Mouse (Mus musculus): ENCODE data around the gene Tatdn2.
"Not testable (repeated sequence)": the region's sequence is repeated elsewhere in the genome, so short reads cannot be mapped to it uniquely, and the experiment has no call there.

Tatdn2 gene

DNA sequence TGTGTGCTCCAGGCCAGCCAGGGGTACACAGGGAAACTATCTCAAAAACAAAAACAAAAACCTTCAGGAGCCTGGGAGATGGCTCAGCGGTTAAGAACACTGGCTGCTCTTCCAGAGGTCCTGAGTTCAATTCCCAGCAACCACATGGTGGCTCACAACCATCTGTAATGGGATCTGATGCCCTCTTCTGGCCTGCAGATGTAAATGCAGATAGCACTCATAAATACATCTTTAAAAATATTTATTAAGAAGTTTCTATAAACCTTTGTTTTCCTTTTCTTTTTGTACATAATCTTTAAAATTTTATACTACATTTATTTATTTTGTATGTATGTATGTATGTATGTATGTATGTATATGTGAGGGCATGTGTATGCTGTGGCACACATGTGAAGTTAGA, 24.8 kb upstream of the Tatdn2 start:
- not testable (repeated sequence) for DNase-seq (ENCODE audit: low read depth, low spot score)

DNA sequence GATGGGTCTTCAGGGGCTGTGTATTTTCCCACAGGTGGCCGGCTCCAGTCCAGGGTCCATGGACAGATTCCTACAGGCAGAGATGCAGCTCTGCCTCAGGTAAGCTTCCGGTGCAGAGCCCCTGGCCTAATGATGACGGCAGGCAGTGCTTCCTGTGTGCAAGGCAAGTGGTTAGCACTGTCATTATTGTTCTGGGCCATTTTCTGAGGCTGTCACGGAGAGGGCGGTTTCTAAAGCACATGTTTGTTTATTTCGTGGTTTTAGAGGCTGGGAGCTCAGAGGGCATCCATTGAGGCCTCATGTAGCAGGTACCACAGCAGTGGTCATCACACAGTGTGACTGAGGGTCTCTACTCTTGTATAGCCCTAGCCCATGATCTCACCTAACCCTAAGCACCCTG, 23.9 kb upstream of the Tatdn2 start:
- DNase-seq (ENCODE audit: low read depth, low spot score) = no peak

DNA sequence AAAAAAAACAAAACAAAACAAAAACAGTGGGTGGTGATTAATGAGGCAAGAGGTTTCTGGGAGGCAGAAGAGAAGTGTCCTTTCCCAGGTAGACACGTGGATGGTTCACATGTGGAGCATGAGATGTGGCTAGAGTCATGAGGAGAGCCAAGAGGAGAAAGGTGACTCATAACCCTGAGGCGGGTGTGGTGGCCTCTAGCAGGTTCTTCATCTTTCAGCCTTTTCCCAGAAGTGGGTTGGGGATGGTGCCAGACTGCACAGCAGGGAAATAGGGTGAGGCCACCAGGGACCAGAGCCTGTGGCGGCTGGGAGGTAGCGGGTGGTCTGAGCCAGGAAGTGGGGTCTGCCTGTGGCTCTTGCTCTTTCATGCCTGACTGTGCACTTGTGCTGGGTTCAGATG, 21.6 kb upstream of the Tatdn2 start:
- DNase-seq (ENCODE audit: low read depth, low spot score) = no peak

DNA sequence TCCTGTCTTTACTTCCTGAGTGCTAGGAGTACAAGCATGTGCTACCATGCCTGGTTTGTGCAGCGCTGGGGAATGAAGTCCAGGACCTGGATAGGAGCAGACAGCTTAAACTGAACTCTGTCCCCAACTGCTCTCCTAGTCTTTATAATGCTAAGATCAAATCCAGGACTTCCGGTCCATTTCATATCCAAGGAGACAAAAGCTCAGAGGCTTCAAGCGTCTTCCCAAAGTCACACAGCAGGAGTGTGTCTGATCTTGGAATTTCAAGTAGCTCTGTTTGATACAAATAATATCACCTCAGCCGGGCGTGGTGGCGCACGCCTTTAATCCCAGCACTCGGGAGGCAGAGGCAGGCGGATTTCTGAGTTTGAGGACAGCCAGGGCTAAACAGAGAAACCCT, 20.9 kb upstream of the Tatdn2 start:
- DNase-seq (ENCODE audit: low read depth, low spot score) = no peak

DNA sequence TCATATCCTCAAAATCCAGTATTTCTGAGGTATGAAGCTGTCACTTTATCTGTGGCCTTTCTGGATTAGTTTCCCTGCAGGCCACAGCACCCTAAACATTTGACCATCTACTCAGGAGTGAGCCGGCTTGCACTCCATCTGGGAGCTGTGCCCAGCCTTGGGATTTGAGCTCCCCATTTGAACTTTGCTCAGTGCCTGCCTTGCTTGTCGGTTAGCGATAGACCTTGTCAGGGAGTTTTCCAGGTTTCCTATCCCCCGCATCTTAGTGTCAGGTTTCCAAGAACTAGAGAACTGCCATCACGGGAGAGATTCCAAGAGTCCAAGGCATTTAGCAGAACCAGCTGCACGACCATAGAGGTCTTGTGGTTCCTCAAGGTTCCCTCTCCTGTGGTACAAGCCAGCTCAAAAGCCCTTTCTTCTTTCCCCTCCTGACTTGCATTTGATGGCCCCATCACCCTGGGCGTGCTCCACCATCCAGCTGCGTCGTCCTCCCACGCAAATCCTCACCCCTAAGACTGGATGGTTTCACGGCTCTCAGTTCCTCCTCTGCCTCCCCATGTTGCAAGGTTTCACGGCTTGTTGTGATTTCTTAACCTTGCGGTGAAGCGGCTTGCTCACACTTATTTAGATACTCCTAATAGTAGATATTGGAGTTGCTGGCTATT, 19.6 kb upstream of the Tatdn2 start:
- DNase-seq (ENCODE audit: low read depth, low spot score) = no peak

DNA sequence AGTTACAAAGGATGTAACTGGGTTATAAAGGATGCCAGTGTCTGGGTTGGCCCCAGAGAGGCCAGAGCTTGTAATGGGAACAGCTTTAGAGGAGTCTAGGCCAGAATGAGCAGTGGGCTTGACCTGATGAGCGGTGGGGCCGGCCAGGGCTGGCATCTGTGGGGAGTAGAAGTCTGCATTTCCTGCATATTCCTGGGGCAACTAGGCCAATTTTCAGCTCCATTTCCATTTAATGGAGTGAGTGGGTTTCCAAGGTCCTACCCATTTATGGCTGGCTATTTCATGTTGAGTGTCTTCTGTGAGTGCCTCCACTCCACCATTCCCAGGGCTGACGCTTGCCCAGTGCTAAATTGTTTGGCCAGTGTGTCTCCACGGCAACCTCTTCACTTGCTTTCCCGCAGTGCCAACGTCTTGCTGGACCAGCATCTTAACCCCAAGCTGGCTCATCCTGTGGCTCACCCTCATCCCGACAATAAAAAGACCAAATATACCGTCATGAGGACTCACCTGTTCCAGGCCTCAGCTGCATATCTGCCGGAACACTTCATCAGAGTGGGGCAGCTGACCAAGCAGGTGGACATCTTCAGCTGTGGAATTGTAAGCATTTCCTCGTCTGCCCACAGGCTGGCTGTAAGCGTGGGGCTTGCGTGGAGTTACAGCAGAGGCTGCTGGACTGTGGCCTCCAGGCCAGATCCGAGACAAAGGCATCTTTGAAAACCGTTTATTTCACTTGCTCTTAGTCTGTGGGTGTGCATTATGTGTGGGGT, 18.4 kb upstream of the Tatdn2 start:
- no peak for DNase-seq (ENCODE audit: low read depth, low spot score)

DNA sequence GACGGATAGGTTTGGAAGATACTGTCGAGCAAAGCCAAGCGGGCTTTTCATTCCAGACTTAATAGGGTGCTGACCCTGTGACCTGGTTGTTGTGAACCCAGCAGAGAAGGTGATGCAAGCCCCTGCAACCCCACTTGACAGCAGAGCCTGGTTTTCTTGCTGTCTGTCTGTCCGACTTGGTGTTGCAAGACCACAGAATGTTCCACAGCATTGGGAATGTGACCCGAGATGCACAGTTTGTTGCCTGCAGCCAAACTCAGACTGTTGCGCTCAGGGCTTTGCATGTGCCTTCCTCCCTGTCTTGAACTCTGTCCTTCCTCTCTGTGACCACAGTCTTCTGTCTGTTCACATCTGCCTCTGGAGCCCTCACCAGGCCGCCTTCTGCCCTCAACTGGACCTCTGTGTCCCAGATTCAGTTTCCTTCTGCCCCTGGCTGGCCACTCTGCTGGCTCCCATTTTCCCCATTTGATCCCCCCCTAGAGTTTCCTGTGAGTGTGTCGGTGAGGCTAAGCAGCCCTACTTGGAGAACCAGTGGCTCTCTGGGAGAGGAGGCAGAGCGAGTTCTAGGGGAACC, 16.8 kb upstream of the Tatdn2 start:
- DNase-seq (ENCODE audit: low read depth, low spot score) = no peak

DNA sequence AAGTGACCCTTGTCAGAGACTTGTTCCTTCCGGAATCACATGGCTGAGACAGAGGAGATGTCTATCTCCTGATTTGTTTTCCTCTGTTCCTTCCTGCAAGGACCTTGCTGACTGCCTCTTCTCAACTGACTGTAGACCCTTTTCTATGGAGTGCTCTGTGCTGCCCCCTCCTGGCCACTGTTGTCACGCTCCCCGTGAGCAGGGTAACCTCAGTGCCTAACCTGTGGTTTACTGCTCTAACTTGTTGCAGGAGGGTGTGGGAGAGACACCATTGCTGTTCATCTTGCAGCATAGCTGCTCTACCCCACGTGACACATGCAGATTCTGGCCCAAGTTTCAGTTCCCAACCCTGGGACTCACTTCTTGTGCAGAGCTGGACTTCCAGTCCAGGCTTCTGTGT, 15.6 kb upstream of the Tatdn2 start:
- peak; percentile 76 for DNase-seq (ENCODE audit: low read depth, low spot score)

DNA sequence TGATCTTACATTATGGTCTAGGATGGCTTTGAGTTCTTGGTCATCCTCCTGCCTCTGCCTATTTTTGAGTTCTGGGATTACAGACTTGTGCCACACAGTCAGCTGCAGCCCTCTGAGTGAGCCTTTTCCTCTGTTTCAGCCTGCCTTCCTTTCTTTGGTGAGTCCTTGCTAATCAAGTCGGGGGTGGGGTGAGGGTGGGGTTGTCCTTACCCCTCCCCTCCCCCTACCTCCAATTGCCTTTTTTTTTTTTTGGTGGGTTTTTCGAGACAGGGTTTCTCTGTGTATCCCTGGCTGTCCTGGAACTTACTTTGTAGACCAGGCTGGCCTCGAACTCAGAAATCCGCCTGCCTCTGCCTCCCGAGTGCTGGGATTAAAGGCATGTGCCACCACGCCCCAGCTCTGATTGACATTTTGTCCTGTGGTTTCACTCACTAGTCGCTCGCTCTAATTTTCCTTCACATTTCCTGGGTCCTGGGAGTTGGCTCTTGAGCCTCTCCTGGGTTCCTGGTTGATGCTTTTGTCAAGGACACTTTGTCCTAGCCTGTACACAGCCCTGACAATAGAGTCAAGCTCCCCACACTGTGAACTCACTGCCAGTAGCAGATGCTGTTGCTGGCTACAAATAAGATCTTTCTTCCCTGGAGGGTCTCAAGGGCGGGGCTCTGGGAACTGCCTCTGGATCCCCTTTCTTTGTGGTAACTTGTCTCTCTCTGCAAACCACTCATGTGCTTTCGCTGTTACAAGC, 13.6 kb upstream of the Tatdn2 start:
- DNase-seq (ENCODE audit: low read depth, low spot score) = no peak

DNA sequence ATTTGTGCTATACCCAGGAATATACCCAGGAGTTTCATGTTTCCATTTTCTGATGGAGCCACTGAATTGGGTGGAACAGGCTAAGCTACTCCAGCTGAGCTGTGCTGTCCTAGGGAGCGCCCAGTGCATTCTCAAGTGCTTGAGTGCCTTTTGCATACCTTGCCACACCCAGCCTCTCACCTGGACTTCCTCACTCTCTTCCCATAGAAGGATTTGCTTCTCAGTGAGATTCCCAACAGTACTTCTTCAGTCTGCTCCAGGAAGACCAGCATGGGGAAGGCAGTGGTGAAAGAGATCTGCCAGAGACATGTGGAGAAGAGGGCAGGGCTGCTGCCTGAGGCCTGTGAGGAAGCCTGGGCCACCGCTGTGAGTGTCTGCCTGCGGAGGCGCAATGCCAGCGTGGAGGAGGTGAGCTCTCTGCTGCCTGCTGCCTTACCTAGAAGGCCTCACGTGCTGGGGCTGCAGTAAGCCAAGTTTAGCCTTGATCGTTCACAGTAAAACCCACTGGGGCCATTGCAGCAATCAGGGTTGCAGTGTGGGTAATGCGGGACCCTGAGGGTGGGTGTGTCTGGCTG, 10.2 kb upstream of the Tatdn2 start:
- DNase-seq (ENCODE audit: low read depth, low spot score) = no peak

DNA sequence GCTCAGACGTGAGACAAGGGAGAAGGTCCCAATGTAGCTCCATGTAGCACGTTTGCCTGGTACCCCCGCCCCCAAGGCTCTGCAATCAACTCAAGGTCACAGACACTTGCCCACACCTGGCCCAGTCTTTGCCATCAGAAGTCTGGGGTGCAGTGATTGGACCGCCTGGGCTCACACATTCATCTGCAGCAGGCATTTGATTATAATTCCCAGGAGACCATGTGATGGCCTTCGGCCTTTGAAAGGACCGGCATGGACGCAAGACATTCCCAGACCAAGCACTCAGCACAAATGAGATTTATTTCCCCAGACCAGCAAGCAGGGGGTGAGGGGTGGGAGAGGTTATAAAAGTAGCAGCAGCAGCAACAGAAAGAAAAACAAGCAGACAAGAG, 6.8 kb upstream of the Tatdn2 start:
- peak; percentile 84 for DNase-seq (ENCODE audit: low read depth, low spot score)

DNA sequence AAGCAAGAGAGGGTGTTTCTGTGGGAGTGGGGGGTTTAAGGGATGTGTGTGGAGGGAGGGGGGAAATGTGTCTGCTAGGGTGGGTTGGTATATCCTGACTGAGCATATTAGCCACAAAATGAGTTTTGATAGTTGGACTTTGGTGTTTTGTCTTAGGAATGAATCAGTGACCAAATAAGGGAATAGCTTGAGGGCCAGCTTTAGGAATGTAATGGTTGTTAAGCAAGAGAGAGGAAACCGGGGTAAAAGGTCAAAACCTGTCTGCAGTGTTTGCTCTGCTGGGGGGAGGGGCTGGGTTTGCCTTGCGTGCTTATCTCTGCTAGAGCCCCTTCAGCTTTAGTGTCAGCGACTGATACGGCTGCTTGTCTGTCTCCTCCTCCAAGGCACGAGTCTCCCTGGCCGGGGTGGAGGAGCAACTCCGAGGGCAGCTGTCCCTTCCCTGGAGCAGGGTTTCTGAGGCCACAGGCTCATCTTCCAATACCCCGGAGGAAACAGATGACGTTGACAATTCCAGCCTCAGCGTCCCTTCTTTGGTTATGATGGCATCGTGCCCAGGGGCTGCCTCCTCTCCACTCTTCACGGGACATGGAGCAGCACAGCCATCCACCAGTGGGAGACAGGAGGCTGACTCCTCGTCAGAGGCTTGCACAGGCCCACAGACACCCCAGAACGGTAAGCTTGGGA, 6.3 kb upstream of the Tatdn2 start:
- peak; percentile 81 for DNase-seq (ENCODE audit: low read depth, low spot score)

DNA sequence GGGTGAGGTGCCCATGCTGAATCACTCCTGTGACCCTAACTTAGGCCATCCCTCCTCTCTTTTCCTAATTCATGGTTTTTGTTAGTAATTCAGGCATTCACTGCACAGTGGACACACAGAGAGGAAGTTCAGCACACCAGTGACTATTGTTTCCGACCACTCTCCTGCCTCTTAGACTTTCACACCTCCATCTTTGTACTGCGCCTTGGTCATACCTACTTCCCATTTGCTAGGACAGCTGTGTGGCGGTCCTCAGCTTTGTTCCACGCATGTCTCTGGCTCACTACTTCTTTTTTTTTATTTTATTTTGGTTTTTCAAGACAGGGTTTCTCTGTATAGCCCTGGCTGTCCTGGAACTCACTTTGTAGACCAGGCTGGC, 5.8 kb upstream of the Tatdn2 start:
- DNase-seq (ENCODE audit: low read depth, low spot score) = no peak

DNA sequence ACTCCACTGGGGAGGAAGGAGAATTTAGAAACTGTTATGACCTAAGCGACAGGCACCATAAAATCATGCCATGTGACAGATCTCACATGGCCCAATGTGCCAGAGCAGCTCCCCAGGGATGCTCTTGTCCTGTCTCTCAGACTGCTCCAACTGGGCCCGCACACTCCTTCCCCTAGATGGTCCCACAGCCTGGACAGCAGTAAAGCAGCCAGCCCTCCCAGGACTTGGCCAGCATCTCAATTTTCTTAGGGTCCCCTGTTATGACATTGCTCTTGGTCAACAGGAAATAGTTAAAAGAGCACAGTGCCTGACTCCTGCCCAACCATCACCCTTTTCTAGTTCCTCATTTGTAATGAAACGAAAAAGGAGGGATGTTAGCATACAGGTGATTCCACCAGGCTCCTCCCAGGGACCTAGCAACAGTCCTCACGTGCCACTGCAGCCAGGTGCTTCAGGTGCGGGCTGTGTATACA, 4.2 kb upstream of the Tatdn2 start:
- no peak for DNase-seq (ENCODE audit: low read depth, low spot score)

DNA sequence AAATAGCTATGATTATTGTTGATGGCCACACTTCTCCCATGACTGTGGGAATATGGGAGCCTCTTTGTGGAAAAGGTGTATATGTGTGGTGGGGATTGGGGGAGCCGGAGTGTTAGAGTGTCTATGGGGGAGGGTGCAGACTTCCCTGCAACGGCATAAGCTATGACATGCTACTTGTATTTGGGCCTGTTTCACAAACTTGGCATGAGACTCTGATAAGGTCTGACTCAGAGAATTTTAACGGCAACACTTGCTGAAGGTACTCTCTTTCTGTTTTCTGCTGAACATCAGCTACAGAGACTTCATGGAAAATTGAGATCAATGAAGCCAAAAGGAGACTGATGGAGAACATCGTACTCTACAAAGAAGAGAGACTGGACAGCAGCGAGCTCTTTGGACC, 3.5 kb upstream of the Tatdn2 start:
- no peak for DNase-seq (ENCODE audit: low read depth, low spot score)

DNA sequence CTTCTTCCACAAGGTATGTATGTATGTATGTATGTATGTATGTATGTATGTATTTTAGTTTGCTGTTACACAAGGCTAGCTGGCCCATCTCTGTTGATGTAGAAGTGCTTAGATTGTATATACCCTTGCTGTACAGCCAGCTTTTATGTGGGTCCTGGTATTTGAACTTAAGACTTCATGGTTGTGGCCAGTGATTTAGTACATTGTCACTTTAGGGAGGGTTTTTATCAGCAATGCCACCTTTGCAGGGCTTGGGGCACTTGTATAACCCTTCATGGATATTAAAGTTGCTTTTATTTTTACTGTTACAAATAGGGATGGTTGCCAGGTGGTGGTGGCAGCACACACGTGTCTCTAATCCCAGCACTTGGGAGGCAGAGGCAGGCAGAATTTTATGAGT, 1.6 kb upstream of the Tatdn2 start:
- no peak for DNase-seq (ENCODE audit: low read depth, low spot score)

DNA sequence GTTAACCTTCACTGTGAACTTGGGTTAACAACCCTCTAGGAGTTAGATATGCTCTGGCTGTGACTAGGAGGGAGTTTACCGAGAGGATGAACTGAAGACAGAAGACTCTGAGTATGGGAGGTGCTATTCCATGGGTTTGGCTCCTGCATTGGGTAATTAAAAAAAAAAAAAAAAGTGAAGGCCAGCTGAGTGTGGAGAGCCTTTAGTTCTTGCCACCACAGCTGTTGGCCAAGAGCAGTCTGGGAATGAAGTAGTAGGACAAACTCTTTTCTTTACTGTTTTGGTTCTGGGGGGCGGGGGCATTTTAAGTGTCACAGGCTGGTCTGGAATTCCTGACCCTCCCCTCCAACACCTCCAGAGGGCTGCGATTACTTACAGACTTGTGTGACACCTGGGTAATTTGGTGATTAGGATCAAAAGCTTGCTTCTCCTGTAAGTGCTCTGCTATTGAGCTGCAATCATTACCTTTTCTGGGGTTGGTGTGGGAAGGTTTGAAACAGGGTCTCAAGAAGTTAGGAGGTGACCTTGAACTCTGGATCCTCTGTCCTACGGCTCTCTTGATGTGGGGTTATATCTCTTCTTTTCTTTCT, 989 bp upstream of the Tatdn2 start:
- no peak for DNase-seq (ENCODE audit: low read depth, low spot score)

DNA sequence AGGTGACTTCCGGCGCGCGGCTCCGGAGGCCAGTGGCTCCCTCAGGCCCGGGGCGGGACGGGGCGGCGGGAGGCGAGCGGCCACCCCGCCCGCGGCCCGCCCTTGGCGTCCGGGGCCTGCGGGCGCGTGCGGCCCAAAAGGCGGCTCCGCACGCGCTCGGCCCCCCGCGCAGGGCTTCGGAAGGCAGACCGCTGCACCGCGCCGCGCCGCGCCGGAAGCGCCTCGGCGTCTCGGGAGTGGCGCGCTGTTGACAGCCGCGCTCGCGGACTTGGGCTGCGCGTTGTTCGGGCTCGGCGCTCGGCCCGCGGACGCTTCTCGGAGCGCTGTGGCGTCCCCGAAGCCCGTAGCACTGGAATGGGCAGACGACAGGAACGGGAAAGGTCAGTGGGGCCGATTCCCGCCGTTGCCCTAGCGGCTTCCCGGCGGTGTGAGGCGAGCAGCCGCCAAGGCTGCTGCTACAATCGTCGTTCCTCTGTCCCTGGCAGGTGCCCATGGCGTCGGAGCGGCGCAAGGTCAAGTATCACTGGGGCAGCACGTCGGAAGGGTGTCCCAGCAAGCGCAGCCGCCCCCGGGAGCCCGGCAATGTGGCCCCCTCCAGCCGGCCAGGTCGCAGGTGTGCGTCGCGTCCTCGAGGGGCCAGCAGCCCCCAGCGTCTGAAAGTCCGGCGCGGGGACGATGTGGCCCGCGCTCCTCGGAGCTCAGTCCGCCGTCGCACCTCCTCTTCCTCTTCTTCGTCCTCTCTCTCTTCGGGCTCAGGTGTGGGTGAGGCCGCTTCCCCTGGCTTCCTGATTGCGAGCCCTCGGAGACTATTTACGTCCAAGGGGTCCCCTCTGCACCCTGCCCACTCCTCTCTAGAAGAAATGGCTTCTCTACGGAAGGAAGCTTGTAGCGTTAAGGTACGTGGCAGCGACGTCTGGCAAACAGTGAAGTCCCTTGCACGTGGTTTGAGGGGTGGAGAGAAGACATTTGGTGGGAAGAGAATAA, 664 bp downstream of the Tatdn2 start:
- DNase-seq (ENCODE audit: low read depth, low spot score) = peak; percentile 17

DNA sequence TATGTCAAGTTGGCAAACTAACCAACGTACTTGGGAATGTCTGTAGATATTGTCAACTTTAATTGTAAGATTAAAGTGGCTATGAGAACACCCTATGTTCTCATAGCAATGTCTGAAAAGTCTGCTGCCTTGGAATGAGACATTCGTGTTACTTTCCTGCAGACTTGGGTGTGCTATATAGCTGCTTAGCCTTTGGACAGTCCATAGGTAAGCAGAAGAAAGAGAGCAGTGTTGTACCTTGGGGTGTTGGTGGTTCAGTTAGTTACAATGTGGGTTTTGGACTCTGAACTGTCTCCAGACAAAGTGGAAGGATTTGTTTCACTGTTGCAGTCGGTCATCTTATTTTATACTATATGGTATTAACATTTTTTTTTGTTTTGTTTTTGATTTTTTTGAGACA, 15.9 kb downstream of the Tatdn2 start:
- no peak for DNase-seq (ENCODE audit: low read depth, low spot score)

DNA sequence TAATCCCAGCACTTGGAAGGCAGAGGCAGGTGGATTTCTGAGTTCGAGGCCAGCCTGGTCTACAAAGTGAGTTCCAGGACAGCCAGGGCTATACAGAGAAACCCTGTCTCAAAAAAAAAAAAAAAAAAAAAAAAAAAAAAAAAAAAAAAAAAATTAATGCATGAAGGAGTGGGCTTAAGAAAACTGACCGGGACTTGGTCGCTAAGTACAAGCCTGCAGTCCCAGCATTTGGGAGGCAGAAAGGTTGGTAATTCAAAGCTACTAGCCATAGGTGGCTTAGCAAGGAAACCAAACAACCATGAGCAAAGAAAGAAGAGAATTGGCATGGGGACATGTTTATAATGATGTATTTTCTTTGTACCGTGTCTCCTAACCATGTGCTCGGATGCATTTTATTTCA, 16.5 kb downstream of the Tatdn2 start:
- not testable (repeated sequence) for DNase-seq (ENCODE audit: low read depth, low spot score)
